Mouse (Mus musculus): ENCODE measurements around the gene Cc2d1b. TPM values are rescaled to one million over a fixed set of nuclear protein-coding genes. Genes with fewer than 3 reads are reported as not detected.

The Cc2d1b gene
- 45.8 and 47.7 TPM in 2 replicates for polyA plus RNA-seq (2012; ENCODE audit: low replicate concordance)

GRCm38 (mm10) chr4:108619587-108620341 is at the start of gene Cc2d1b:
TSS of gene Cc2d1b (plus strand) at chr4:108619940.

GRCm38 (mm10) chr4:108578840-108579742 is 40.6 kb upstream of the Cc2d1b start, which contains the start of the genes Prpf38a and Orc1:
TSS of gene Prpf38a (minus strand) at chr4:108579336.
TSS of gene Orc1 (plus strand) at chr4:108579423.

Other genes with a start within 250 kb of the Cc2d1b start
- gene Shisal2a, start 236.6 kb upstream of the Cc2d1b start, polyA plus RNA-seq (2012; ENCODE audit: low replicate concordance), result not detected in 2 replicates
- gene Gpx7, start 213.0 kb upstream of the Cc2d1b start, polyA plus RNA-seq (2012; ENCODE audit: low replicate concordance), result 0.36 and 1.9 TPM in 2 replicates
- gene Tut4, start 160.5 kb upstream of the Cc2d1b start, polyA plus RNA-seq (2012; ENCODE audit: low replicate concordance), result 15.1 and 30.2 TPM in 2 replicates
- 2.5 and 3.4 TPM in 2 replicates for gene Prpf38a, start 40.6 kb upstream of the Cc2d1b start, polyA plus RNA-seq (2012; ENCODE audit: low replicate concordance)
- gene Orc1, start 40.5 kb upstream of the Cc2d1b start, polyA plus RNA-seq (2012; ENCODE audit: low replicate concordance), result 8.3 and 29.3 TPM in 2 replicates
- not detected in 2 replicates for gene 3110021N24Rik, start 99.7 kb downstream of the Cc2d1b start, polyA plus RNA-seq (2012; ENCODE audit: low replicate concordance)
- 0.11 and 0.33 TPM in 2 replicates for gene Zfyve9, start 160.9 kb downstream of the Cc2d1b start, polyA plus RNA-seq (2012; ENCODE audit: low replicate concordance)
- gene Btf3l4, start 213.7 kb downstream of the Cc2d1b start, polyA plus RNA-seq (2012; ENCODE audit: low replicate concordance), result 13.3 and 18.4 TPM in 2 replicates
- 2.6 and 3.2 TPM in 2 replicates for gene Txndc12, start 214.7 kb downstream of the Cc2d1b start, polyA plus RNA-seq (2012; ENCODE audit: low replicate concordance)
- 90.6 and 164 TPM in 2 replicates for gene Kti12, start 227.8 kb downstream of the Cc2d1b start, polyA plus RNA-seq (2012; ENCODE audit: low replicate concordance)
- gene A730015C16Rik, start 228.7 kb downstream of the Cc2d1b start, polyA plus RNA-seq (2012; ENCODE audit: low replicate concordance), result not detected in 2 replicates